Mouse (Mus musculus): ENCODE data around the gene Cpne8.

DNA sequence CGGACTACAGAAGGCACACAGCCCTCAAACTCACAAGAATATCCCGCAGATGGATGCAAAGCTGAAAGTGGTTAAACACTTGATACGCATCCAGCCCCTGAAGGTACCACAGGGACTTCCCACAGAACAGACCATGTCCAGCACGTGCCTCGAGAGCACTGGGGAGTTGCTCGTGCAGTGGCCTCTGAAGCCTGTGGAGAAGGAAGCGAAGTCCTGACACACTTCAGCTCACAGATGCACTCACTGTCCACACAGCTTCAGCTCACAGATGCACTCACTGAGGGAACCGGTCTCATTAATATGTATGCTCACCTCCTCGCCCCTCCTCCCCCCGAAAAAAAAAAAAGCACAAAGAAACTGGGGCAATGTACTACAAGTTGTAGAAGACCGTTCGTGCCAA is 117.6 kb downstream of the Cpne8 start:
- TF ChIP-seq CTCF (IDR thresholded peaks at IDR 0.05; ENCODE audit: low read depth, low read length) (no peak), POLR2A (IDR thresholded peaks at IDR 0.05; ENCODE audit: insufficient read depth, low read length) (no peak)
